In genomic region chr11:70754958-70755357, GRCm38 (mm10) we compare ENCODE assay signal across 21 mouse cellular contexts. TPM values are rescaled to one million over a fixed set of nuclear protein-coding genes. Genes with fewer than 3 reads are reported as not detected.
DNase-seq lines count a peak whose midpoint lies in the region; ATAC-seq and TF ChIP-seq lines count a peak whose summit lies in the region.
"Had no signal": no experiment of that assay in that cellular context is flagged by ENCODE, and none has a peak within 500 bp of the region (broad histone marks: within the 10 kb centered on the region; RNA-seq: fewer than 3 reads in every experiment).

No protein-coding gene starts in this region.

- H3K9ac ChIP-seq in midbrain, embryonic 12.5 days (replicated peaks): 0 out of 2 replicates have a peak overlapping the region, but pooled peaks have one; percentile 6
- H3K9ac ChIP-seq in midbrain, embryonic 16.5 days (ENCODE audit: low read depth, low read length): no peak overlapping the region
- no peak overlapping the region for H3K9ac ChIP-seq in CH12.LX (ENCODE audit: insufficient read depth, low read depth)
- 0 out of 2 replicates have a peak overlapping the region, but pooled peaks have one; percentile 5 for H3K9ac ChIP-seq in intestine, embryonic 16.5 days (ENCODE audit: low read depth, low read length)
- H3K9ac ChIP-seq: heart, embryonic 12.5 days; hindbrain, embryonic 12.5 days; lung, embryonic 15.5 days; stomach, embryonic 15.5 days had no signal

- in situ Hi-C loops in CH12.LX (cut with MboI; ENCODE audit: low pct_ligation_motif_present, low pct_unique_long_range_greater_than_20kb, low sequenced_read_pairs): loop anchor here (5.0 to 25.0 kb wide), 4 partner anchors 68 to 518 kb away; partner anchors contain the start of genes 0610010K14Rik, Bcl6b, Camta2 and Gm21988

- no peak for TF ChIP-seq POLR2A in cerebellum, adult 2 months (IDR thresholded peaks at IDR 0.05; ENCODE audit: borderline replicate concordance, insufficient read depth, low read length)
- no peak for TF ChIP-seq POLR2A in CH12.LX (IDR thresholded peaks at IDR 0.05; ENCODE audit: low read depth, low read length)

- DNase-seq in cerebellum, postnatal 10 days: peak; percentile 16 to 22
- no peak for DNase-seq in cerebellum, adult 2 months
- DNase-seq in CH12.LX (ENCODE audit: extremely low read depth): peak; percentile 33
- no peak for DNase-seq in gastrocnemius, postnatal 4 days (ENCODE audit: low spot score in 2 of 2)

- H3K27me3 ChIP-seq in cerebellum, adult 2 months (ENCODE audit: control insufficient read depth, insufficient read depth, low read length): no peaks in the 10 kb centered on the region
- H3K27me3 ChIP-seq in midbrain, embryonic 12.5 days: no peaks in the 10 kb centered on the region
- no peaks in the 10 kb centered on the region for H3K27me3 ChIP-seq in midbrain, embryonic 16.5 days (ENCODE audit: control insufficient read depth, insufficient read depth, low read depth, low read length)
- H3K27me3 ChIP-seq in CH12.LX (replicated peaks): no peaks in the 10 kb centered on the region
- H3K27me3 ChIP-seq in intestine, embryonic 16.5 days (replicated peaks; ENCODE audit: control insufficient read depth, insufficient read depth, low read length): no peaks in the 10 kb centered on the region
- H3K27me3 ChIP-seq: heart, embryonic 12.5 days; hindbrain, embryonic 12.5 days; lung, embryonic 15.5 days; stomach, embryonic 15.5 days had no signal

- dilution Hi-C loops in CH12.LX (cut with MboI; ENCODE audit: extremely low pct_ligation_motif_present, extremely low pct_unique_long_range_greater_than_20kb, low sequenced_read_pairs): no loop called here

- H3K4me3 ChIP-seq in cerebellum, adult 2 months (replicated peaks; ENCODE audit: insufficient read depth, low read depth, low read length): no peak overlapping the region
- no peak overlapping the region for H3K4me3 ChIP-seq in midbrain, embryonic 12.5 days
- no peak overlapping the region for H3K4me3 ChIP-seq in midbrain, embryonic 16.5 days (ENCODE audit: low read depth, low read length)
- H3K4me3 ChIP-seq in CH12.LX (replicated peaks in 1 of 3; ENCODE audit: low read depth in 2 of 3, low read length in 2 of 3, poor library complexity in 1 of 3): no peak overlapping the region
- no peak overlapping the region for H3K4me3 ChIP-seq in intestine, embryonic 16.5 days (ENCODE audit: low read length)
- H3K4me3 ChIP-seq: gastrocnemius, adult 2 months; heart, embryonic 12.5 days; hindbrain, embryonic 12.5 days; left cerebral cortex, adult 2 months; lung, embryonic 15.5 days; myocyte; stomach, embryonic 15.5 days had no signal

- H3K79me2 ChIP-seq in CH12.LX (replicated peaks; ENCODE audit: control insufficient read depth, extremely low read depth, insufficient read depth, poor library complexity, severe bottlenecking): no peaks in the 10 kb centered on the region

- TF ChIP-seq EP300 in CH12.LX (IDR thresholded peaks at IDR 0.05; ENCODE audit: low read length): no peak

- no peak for TF ChIP-seq CTCF in cerebellum, adult 2 months (IDR thresholded peaks at IDR 0.05; ENCODE audit: borderline replicate concordance, insufficient read depth, low read depth, low read length)
- TF ChIP-seq CTCF in CH12.LX (conservative IDR thresholded peaks at IDR 0.05 in 1 of 2, IDR thresholded peaks at IDR 0.05 in 1 of 2; ENCODE audit: low read depth in 2 of 2, low read length in 2 of 2): peak in 1 of 2 experiments; percentile 82; a peak in 2 of 4 replicates

- H3K36me3 ChIP-seq in midbrain, embryonic 12.5 days: no peaks in the 10 kb centered on the region
- H3K36me3 ChIP-seq in midbrain, embryonic 16.5 days (ENCODE audit: control insufficient read depth, insufficient read depth, low read length): no peaks in the 10 kb centered on the region
- H3K36me3 ChIP-seq in CH12.LX (replicated peaks in 1 of 2; ENCODE audit: control insufficient read depth in 1 of 2, insufficient read depth in 1 of 2, low read length in 1 of 2): no peaks in the 10 kb centered on the region
- no peaks in the 10 kb centered on the region for H3K36me3 ChIP-seq in intestine, embryonic 16.5 days (ENCODE audit: control insufficient read depth, insufficient read depth, low read length)
- H3K36me3 ChIP-seq: heart, embryonic 12.5 days; hindbrain, embryonic 12.5 days; lung, embryonic 15.5 days; stomach, embryonic 15.5 days had no signal

- TF ChIP-seq RAD21 in CH12.LX (IDR thresholded peaks at IDR 0.05; ENCODE audit: low read depth, low read length): peak; percentile 29

- H3K27ac ChIP-seq in cerebellum, adult 2 months (ENCODE audit: insufficient read depth, low read length): no peak overlapping the region
- no peak overlapping the region for H3K27ac ChIP-seq in midbrain, embryonic 12.5 days (replicated peaks)
- no peak overlapping the region for H3K27ac ChIP-seq in midbrain, embryonic 16.5 days (ENCODE audit: low read length)
- H3K27ac ChIP-seq in CH12.LX (ENCODE audit: insufficient read depth, low read depth): no peak overlapping the region
- peak overlapping the region; percentile 70 for H3K27ac ChIP-seq in intestine, embryonic 16.5 days (ENCODE audit: low read length)
- H3K27ac ChIP-seq: gastrocnemius, adult 2 months; hindbrain, embryonic 12.5 days; left cerebral cortex, adult 2 months; lung, embryonic 15.5 days; stomach, embryonic 15.5 days had no signal

- WGBS in cerebellum, adult 2 months: 54% methylated on average over 7 of the region's 7 CpGs
- 63% methylated on average over 7 of the region's 7 CpGs for WGBS in midbrain, embryonic 12.5 days
- 64% methylated on average over 7 of the region's 7 CpGs for WGBS in midbrain, embryonic 16.5 days
- WGBS in intestine, embryonic 16.5 days: 54% methylated on average over 7 of the region's 7 CpGs

- H3K9me3 ChIP-seq in midbrain, embryonic 12.5 days: no peaks in the 10 kb centered on the region
- no peaks in the 10 kb centered on the region for H3K9me3 ChIP-seq in midbrain, embryonic 16.5 days (replicated peaks; ENCODE audit: control insufficient read depth, low read length, poor library complexity, severe bottlenecking)
- no peaks in the 10 kb centered on the region for H3K9me3 ChIP-seq in CH12.LX (replicated peaks; ENCODE audit: low read length)
- no peaks in the 10 kb centered on the region for H3K9me3 ChIP-seq in intestine, embryonic 16.5 days (ENCODE audit: control insufficient read depth, low read length)
- H3K9me3 ChIP-seq: heart, embryonic 12.5 days; hindbrain, embryonic 12.5 days; lung, embryonic 15.5 days; stomach, embryonic 15.5 days had no signal

- H3K4me1 ChIP-seq in cerebellum, adult 2 months (ENCODE audit: control insufficient read depth, insufficient read depth, low read length): no peaks in the 10 kb centered on the region; the same call in 1 of the 2 replicates
- 0 out of 2 replicates have a peak, but pooled peaks cover 3% of the 10 kb centered on the region for H3K4me1 ChIP-seq in midbrain, embryonic 12.5 days
- no peaks in the 10 kb centered on the region for H3K4me1 ChIP-seq in midbrain, embryonic 16.5 days (ENCODE audit: control insufficient read depth, insufficient read depth, low read length)
- H3K4me1 ChIP-seq in CH12.LX (ENCODE audit: control insufficient read depth in 1 of 2, insufficient read depth in 2 of 2): peaks cover 0 to 21% of the 10 kb centered on the region in 2 experiments; a peak in 2 of 4 replicates
- peaks cover 9% of the 10 kb centered on the region for H3K4me1 ChIP-seq in intestine, embryonic 16.5 days (ENCODE audit: control insufficient read depth, insufficient read depth, low read length)
- H3K4me1 ChIP-seq: heart, embryonic 12.5 days; hindbrain, embryonic 12.5 days; lung, embryonic 15.5 days; stomach, embryonic 15.5 days had no signal

- H3K4me2 ChIP-seq in midbrain, embryonic 12.5 days (replicated peaks): no peak overlapping the region
- no peak overlapping the region for H3K4me2 ChIP-seq in midbrain, embryonic 16.5 days (ENCODE audit: low read length)
- H3K4me2 ChIP-seq in CH12.LX (ENCODE audit: insufficient read depth, low read depth, poor library complexity, severe bottlenecking): no peak overlapping the region
- H3K4me2 ChIP-seq in intestine, embryonic 16.5 days (ENCODE audit: low read depth, low read length): no peak overlapping the region
- H3K4me2 ChIP-seq: heart, embryonic 12.5 days; hindbrain, embryonic 12.5 days; liver, embryonic 11.5 days; lung, embryonic 15.5 days; midbrain, embryonic 11.5 days; stomach, embryonic 15.5 days had no signal

- no peak for ATAC-seq in midbrain, embryonic 12.5 days (ENCODE audit: low FRiP score, low read depth)
- no peak for ATAC-seq in midbrain, embryonic 16.5 days
- no peak for ATAC-seq in intestine, embryonic 16.5 days
- no peak for ATAC-seq in erythroid progenitor cell, adult 5-6 weeks (replicated peaks; ENCODE audit: low FRiP score, poor library complexity, severe bottlenecking)

RNA-seq across cellular contexts. Expression of gene Zfp3, which starts 9.1 kb away (rescaled TPM):
- 10.4 and 11.1 TPM in 2 replicates for polyA plus RNA-seq in cerebellum, adult 2 months (2012; rRNA removed)
- 10.6 and 11.7 TPM in 2 replicates for polyA plus RNA-seq in midbrain, embryonic 12.5 days (2016; fragmentation: Nextera tagmentation; extraction: Ambion mirVana)
- polyA plus RNA-seq in midbrain, embryonic 16.5 days (2015; fragmentation: Nextera tagmentation; extraction: Ambion mirVana): 14.6 and 17.4 TPM in 2 replicates
- 3.1 and 3.5 TPM in 2 replicates for total RNA-seq in CH12.LX (2012; rRNA removed)
- total RNA-seq in CH12.LX (2014; rRNA removed): 1.7 and 1.9 TPM in 2 replicates
- 2.0 and 2.5 TPM in 2 replicates for polyA plus RNA-seq in CH12.LX (2012; ENCODE audit: insufficient read length, low read depth)
- 4.8 and 5.3 TPM in 2 replicates for polyA plus RNA-seq in intestine, embryonic 16.5 days (2015; fragmentation: Nextera tagmentation; extraction: Ambion mirVana)
- total RNA-seq in erythroid progenitor cell, adult 5-6 weeks (2015; ENCODE audit: low replicate concordance): 1.8 TPM in 1 of 2 replicates, not detected in the other
- 0.30 and 0.90 TPM in 2 replicates for total RNA-seq in erythroid progenitor cell, adult 5-6 weeks (2017; ENCODE audit: low replicate concordance)
- 10 to 100 TPM; 11.8 to 13.6 TPM for total RNA-seq in gastrocnemius, postnatal 4 days (2021)

RNA-seq across cellular contexts. Expression of gene Kif1c, which starts 54.6 kb away (rescaled TPM):
- 55.9 and 65.6 TPM in 2 replicates for polyA plus RNA-seq in cerebellum, adult 2 months (2012; rRNA removed)
- polyA plus RNA-seq in midbrain, embryonic 12.5 days (2016; fragmentation: Nextera tagmentation; extraction: Ambion mirVana): 2.0 and 2.2 TPM in 2 replicates
- polyA plus RNA-seq in midbrain, embryonic 16.5 days (2015; fragmentation: Nextera tagmentation; extraction: Ambion mirVana): 1.3 and 1.5 TPM in 2 replicates
- 36.9 and 38.0 TPM in 2 replicates for total RNA-seq in CH12.LX (2012; rRNA removed)
- total RNA-seq in CH12.LX (2014; rRNA removed): 11.0 and 11.6 TPM in 2 replicates
- 31.7 and 32.3 TPM in 2 replicates for polyA plus RNA-seq in CH12.LX (2012; ENCODE audit: insufficient read length, low read depth)
- 2.3 and 2.8 TPM in 2 replicates for polyA plus RNA-seq in intestine, embryonic 16.5 days (2015; fragmentation: Nextera tagmentation; extraction: Ambion mirVana)
- total RNA-seq in erythroid progenitor cell, adult 5-6 weeks (2015; ENCODE audit: low replicate concordance): 1.1 and 1.7 TPM in 2 replicates
- total RNA-seq in erythroid progenitor cell, adult 5-6 weeks (2017; ENCODE audit: low replicate concordance): 2.7 and 3.6 TPM in 2 replicates
- 100 to 1,000 TPM; 162 to 166 TPM for total RNA-seq in gastrocnemius, postnatal 4 days (2021)

RNA-seq across cellular contexts. Expression of gene Inca1, which starts 55.0 kb away (rescaled TPM):
- 4.0 and 4.6 TPM in 2 replicates for polyA plus RNA-seq in cerebellum, adult 2 months (2012; rRNA removed)
- polyA plus RNA-seq in midbrain, embryonic 12.5 days (2016; fragmentation: Nextera tagmentation; extraction: Ambion mirVana): 0.86 and 1.3 TPM in 2 replicates
- polyA plus RNA-seq in midbrain, embryonic 16.5 days (2015; fragmentation: Nextera tagmentation; extraction: Ambion mirVana): 1.2 and 1.5 TPM in 2 replicates
- 1.3 and 1.7 TPM in 2 replicates for total RNA-seq in CH12.LX (2012; rRNA removed)
- 1.9 and 3.4 TPM in 2 replicates for total RNA-seq in CH12.LX (2014; rRNA removed)
- polyA plus RNA-seq in CH12.LX (2012; ENCODE audit: insufficient read length, low read depth): 3.8 and 4.4 TPM in 2 replicates
- 1.4 and 1.8 TPM in 2 replicates for polyA plus RNA-seq in intestine, embryonic 16.5 days (2015; fragmentation: Nextera tagmentation; extraction: Ambion mirVana)
- total RNA-seq in erythroid progenitor cell, adult 5-6 weeks (2015; ENCODE audit: low replicate concordance): not detected in 2 replicates
- total RNA-seq in erythroid progenitor cell, adult 5-6 weeks (2017; ENCODE audit: low replicate concordance): not detected in 2 replicates
- total RNA-seq in gastrocnemius, postnatal 4 days (2021): 1 to 10 TPM; 2.0 to 3.0 TPM
- total RNA-seq: granulocyte monocyte progenitor cell, adult 5-6 weeks had no signal

RNA-seq across cellular contexts. Expression of gene Scimp, which starts 57.4 kb away (rescaled TPM):
- polyA plus RNA-seq in cerebellum, adult 2 months (2012; rRNA removed): 0.10 TPM in 1 of 2 replicates, not detected in the other
- not detected in 2 replicates for polyA plus RNA-seq in midbrain, embryonic 12.5 days (2016; fragmentation: Nextera tagmentation; extraction: Ambion mirVana)
- polyA plus RNA-seq in midbrain, embryonic 16.5 days (2015; fragmentation: Nextera tagmentation; extraction: Ambion mirVana): not detected in 2 replicates
- total RNA-seq in CH12.LX (2012; rRNA removed) (0.17 and 0.30 TPM in 2 replicates), CH12.LX (2014; rRNA removed) (0.21 and 1.2 TPM in 2 replicates)
- 0.53 and 0.79 TPM in 2 replicates for polyA plus RNA-seq in CH12.LX (2012; ENCODE audit: insufficient read length, low read depth)
- polyA plus RNA-seq in intestine, embryonic 16.5 days (2015; fragmentation: Nextera tagmentation; extraction: Ambion mirVana): 0.37 and 1.0 TPM in 2 replicates
- not detected in 2 replicates for total RNA-seq in erythroid progenitor cell, adult 5-6 weeks (2015; ENCODE audit: low replicate concordance)
- total RNA-seq in erythroid progenitor cell, adult 5-6 weeks (2017; ENCODE audit: low replicate concordance): not detected in 2 replicates
- total RNA-seq in gastrocnemius, postnatal 4 days (2021): not detected
- total RNA-seq: gastrocnemius, adult 2 months; granulocyte monocyte progenitor cell, adult 5-6 weeks; left cerebral cortex, adult 2 months; left cerebral cortex, postnatal 4 days had no signal
- polyA plus RNA-seq: forebrain, embryonic 11.5 days; heart, embryonic 12.5 days; hindbrain, embryonic 12.5 days; midbrain, embryonic 11.5 days; neural tube, embryonic 14.5 days had no signal

Comparison
In these comparisons a context has a peak if more than half of its experiments do, and no peak if none do; other contexts are left out.
1. DNase-seq: peak in cerebellum, postnatal 10 days (2 of 2) and CH12.LX (single experiment); none in cerebellum, adult 2 months (0 of 2) and gastrocnemius, postnatal 4 days (0 of 2).
2. H3K9ac ChIP-seq: peak in midbrain, embryonic 12.5 days (single experiment) and intestine, embryonic 16.5 days (single experiment); none in midbrain, embryonic 16.5 days (single experiment) and CH12.LX (single experiment).